Mouse (Mus musculus) midbrain, embryonic 13.5 days (tissue): ENCODE measurements around the gene Ddx39b. TPM values are rescaled to one million over a fixed set of nuclear protein-coding genes. Genes with fewer than 3 reads are reported as not detected.

Experiments used
- ATAC-seq: fragments of 200-750 bp; cut with Nextera tagmentation; 2 replicates; pipeline ENCODE4 v1.8.0; 2017; ENCODE audit warnings: mild to moderate bottlenecking, moderate TSS enrichment, moderate library complexity
- H3K27ac ChIP-seq: fragments of 300-500 bp; sonication (generic); 2 replicates; pipeline ENCODE4 v1.5.1; 2015; ENCODE audit warnings: inconsistent platforms, mild to moderate bottlenecking, moderate library complexity
- H3K27me3 ChIP-seq: fragments of 300-500 bp; sonication (generic); 2 replicates; pipeline ENCODE4 v1.6.1; 2015; ENCODE audit warnings: mild to moderate bottlenecking, inconsistent platforms
- H3K36me3 ChIP-seq: fragments of 300-500 bp; sonication (generic); 2 replicates; pipeline ENCODE4 v1.6.1; 2015; ENCODE audit warnings: mild to moderate bottlenecking, inconsistent platforms
- H3K4me1 ChIP-seq: fragments of 300-500 bp; sonication (generic); replicated peaks from 2 replicates; pipeline ENCODE4 v1.6.1; 2015; ENCODE audit warnings: inconsistent platforms
- H3K4me2 ChIP-seq: fragments of 300-500 bp; sonication (generic); replicated peaks from 2 replicates; pipeline ENCODE4 v1.6.1; 2015; ENCODE audit warnings: moderate library complexity, mild to moderate bottlenecking, inconsistent platforms
- H3K4me3 ChIP-seq: fragments of 300-500 bp; sonication (generic); replicated peaks from 2 replicates; pipeline ENCODE4 v1.5.1; 2015; ENCODE audit warnings: mild to moderate bottlenecking, inconsistent platforms
- H3K9ac ChIP-seq: fragments of 300-500 bp; sonication (generic); replicated peaks from 2 replicates; pipeline ENCODE4 v1.6.1; 2015; ENCODE audit warnings: mild to moderate bottlenecking, inconsistent platforms
- H3K9me3 ChIP-seq: fragments of 300-500 bp; sonication (generic); 2 replicates; pipeline ENCODE4 v1.6.1; 2016; ENCODE audit warnings: mild to moderate bottlenecking, inconsistent platforms
- WGBS: fragments of 180-500 bp; shearing (Covaris S2); methylation state at CpG from one replicate; pipeline ENCODE4 v1.1.7; 2015; 5-methylcytosine and 5-hydroxymethylcytosine counted together
- polyA plus RNA-seq: library from polyadenylated mRNA; unstranded; fragments of >200 nt; fragmentation: Nextera tagmentation; extraction: Ambion mirVana; gene quantifications from 2 replicates; pipeline ENCODE4 v1.2.1, GENCODE M21; 2015

Ddx39b gene
- polyA plus RNA-seq: 460 and 465 TPM in 2 replicates

GRCm38 (mm10) chr17:35241305-35242014, at the start of gene Ddx39b:
TSS of gene Ddx39b (plus strand) at chr17:35241746.
- Histone ChIP-seq H3K9me3 (no peaks in the 10 kb centered on the region), H3K27me3 (no peaks in the 10 kb centered on the region), H3K4me1 (peaks cover 54% of the 10 kb centered on the region), H3K36me3 (peaks cover 31% of the 10 kb centered on the region), H3K4me3 (peak within 1 kb of the TSS; percentile 96), H3K27ac (peak within 1 kb of the TSS; percentile 99), H3K4me2 (peak within 1 kb of the TSS; percentile 87), H3K9ac (peak within 1 kb of the TSS; percentile 100)
- peak; percentile 91 for ATAC-seq
- under 1% methylated on average over 69 of the region's 69 CpGs for WGBS

- no peaks in the 10 kb centered on the region for H3K36me3 ChIP-seq
- H3K4me1 ChIP-seq: peaks cover 14% of the 10 kb centered on the region
- H3K9me3 ChIP-seq: no peaks in the 10 kb centered on the region
- no peak overlapping the region for H3K27ac ChIP-seq
- ATAC-seq: no peak
- H3K4me2 ChIP-seq: no peak overlapping the region
- H3K4me3 ChIP-seq: no peak overlapping the region
- peaks cover 40% of the 10 kb centered on the region for H3K27me3 ChIP-seq
- no peak overlapping the region for H3K9ac ChIP-seq
- WGBS: 85% methylated on average over 5 of the region's 5 CpGs
Observed at GRCm38 (mm10) chr17:35192924-35193323, 48.6 kb upstream of the Ddx39b start.

- H3K9me3 ChIP-seq: no peaks in the 10 kb centered on the region
- ATAC-seq: no peak
- H3K9ac ChIP-seq: no peak within 1 kb of the TSS
- H3K36me3 ChIP-seq: no peaks in the 10 kb centered on the region
- peak within 1 kb of the TSS; percentile 38; the same call in 1 of the 2 replicates for H3K4me3 ChIP-seq
- H3K4me2 ChIP-seq: no peak within 1 kb of the TSS
- peaks cover 43% of the 10 kb centered on the region for H3K27me3 ChIP-seq
- H3K4me1 ChIP-seq: peaks cover 14% of the 10 kb centered on the region
- H3K27ac ChIP-seq: no peak within 1 kb of the TSS
- 75% methylated on average over 28 of the region's 28 CpGs for WGBS
Observed at GRCm38 (mm10) chr17:35193881-35194843, 47.4 kb upstream of the Ddx39b start, which contains the start of gene Ltb. TSS of gene Ltb (plus strand) at chr17:35194439.

- H3K27me3 ChIP-seq: peaks cover 43% of the 10 kb centered on the region
- WGBS: 46% methylated on average over 19 of the region's 19 CpGs
- H3K4me2 ChIP-seq: peak overlapping the region; percentile 65
- H3K9me3 ChIP-seq: no peaks in the 10 kb centered on the region
- H3K27ac ChIP-seq: no peak overlapping the region
- H3K9ac ChIP-seq: peak overlapping the region; percentile 53; the same call in 1 of the 2 replicates
- peaks cover 14% of the 10 kb centered on the region for H3K4me1 ChIP-seq
- peak overlapping the region; percentile 38 for H3K4me3 ChIP-seq
- peak; percentile 32; the same call in 1 of the 2 replicates for ATAC-seq
- no peaks in the 10 kb centered on the region for H3K36me3 ChIP-seq
Observed at GRCm38 (mm10) chr17:35194844-35195630, 46.5 kb upstream of the Ddx39b start.

- ATAC-seq: peak; percentile 91
- WGBS: 2% methylated on average over 66 of the region's 66 CpGs
Observed at GRCm38 (mm10) chr17:35195631-35196320, 45.8 kb upstream of the Ddx39b start.

GRCm38 (mm10) chr17:35196321-35196641, 45.3 kb upstream of the Ddx39b start:
- Histone ChIP-seq H3K36me3 (no peaks in the 10 kb centered on the region), H3K27ac (no peak overlapping the region), H3K4me3 (peak overlapping the region; percentile 38), H3K9me3 (no peaks in the 10 kb centered on the region), H3K9ac (no peak overlapping the region), H3K4me2 (peak overlapping the region; percentile 65), H3K27me3 (peaks cover 46% of the 10 kb centered on the region), H3K4me1 (peaks cover 14% of the 10 kb centered on the region)
- no peak for ATAC-seq
- WGBS: 32% methylated on average over 9 of the region's 9 CpGs

More at GRCm38 (mm10) chr17:35195631-35196320, 45.8 kb upstream of the Ddx39b start:
- H3K4me2 ChIP-seq: peak overlapping the region; percentile 65
- H3K36me3 ChIP-seq: no peaks in the 10 kb centered on the region
- H3K9me3 ChIP-seq: no peaks in the 10 kb centered on the region
- no peak overlapping the region for H3K27ac ChIP-seq
- peaks cover 14% of the 10 kb centered on the region for H3K4me1 ChIP-seq
- H3K9ac ChIP-seq: peak overlapping the region; percentile 53; the same call in 1 of the 2 replicates
- peak overlapping the region; percentile 38 for H3K4me3 ChIP-seq
- peaks cover 46% of the 10 kb centered on the region for H3K27me3 ChIP-seq

- Histone ChIP-seq H3K27ac (no peak overlapping the region), H3K9ac (no peak overlapping the region), H3K4me1 (peaks cover 14% of the 10 kb centered on the region), H3K4me3 (no peak overlapping the region), H3K36me3 (no peaks in the 10 kb centered on the region), H3K9me3 (no peaks in the 10 kb centered on the region), H3K4me2 (no peak overlapping the region), H3K27me3 (peaks cover 54% of the 10 kb centered on the region)
- ATAC-seq: no peak
- WGBS: 50% methylated on average over 6 of the region's 6 CpGs
Observed at GRCm38 (mm10) chr17:35197126-35197525, 44.4 kb upstream of the Ddx39b start.

GRCm38 (mm10) chr17:35198029-35198428, 43.5 kb upstream of the Ddx39b start:
- peaks cover 14% of the 10 kb centered on the region for H3K4me1 ChIP-seq
- no peaks in the 10 kb centered on the region for H3K36me3 ChIP-seq
- no peak for ATAC-seq
- no peak overlapping the region for H3K4me2 ChIP-seq
- peaks cover 61% of the 10 kb centered on the region for H3K27me3 ChIP-seq
- WGBS: 72% methylated on average over 7 of the region's 7 CpGs
- H3K4me3 ChIP-seq: no peak overlapping the region
- H3K9ac ChIP-seq: no peak overlapping the region
- H3K9me3 ChIP-seq: no peaks in the 10 kb centered on the region
- H3K27ac ChIP-seq: no peak overlapping the region

- WGBS: 34% methylated on average over 8 of the region's 8 CpGs
Observed at GRCm38 (mm10) chr17:35198946-35199345, 42.6 kb upstream of the Ddx39b start.

GRCm38 (mm10) chr17:35200398-35200797, 41.1 kb upstream of the Ddx39b start:
- Histone ChIP-seq H3K36me3 (no peaks in the 10 kb centered on the region), H3K4me3 (no peak overlapping the region), H3K9me3 (no peaks in the 10 kb centered on the region), H3K4me1 (peaks cover 9% of the 10 kb centered on the region), H3K9ac (no peak overlapping the region), H3K27ac (no peak overlapping the region), H3K4me2 (no peak overlapping the region), H3K27me3 (peaks cover 59% of the 10 kb centered on the region)
- ATAC-seq: no peak
- 87% methylated on average over 11 of the region's 11 CpGs for WGBS

More at GRCm38 (mm10) chr17:35198946-35199345, 42.6 kb upstream of the Ddx39b start:
- H3K4me1 ChIP-seq: peaks cover 14% of the 10 kb centered on the region
- peaks cover 62% of the 10 kb centered on the region for H3K27me3 ChIP-seq
- H3K9me3 ChIP-seq: no peaks in the 10 kb centered on the region
- no peak overlapping the region for H3K4me2 ChIP-seq
- ATAC-seq: no peak
- no peak overlapping the region for H3K27ac ChIP-seq
- H3K9ac ChIP-seq: no peak overlapping the region
- H3K4me3 ChIP-seq: no peak overlapping the region
- no peaks in the 10 kb centered on the region for H3K36me3 ChIP-seq

GRCm38 (mm10) chr17:35201128-35201527, 40.4 kb upstream of the Ddx39b start:
- Histone ChIP-seq H3K27me3 (peaks cover 52% of the 10 kb centered on the region), H3K4me1 (peaks cover 2% of the 10 kb centered on the region)
- WGBS: 86% methylated on average over 11 of the region's 11 CpGs

More at GRCm38 (mm10) chr17:35201128-35201527, 40.4 kb upstream of the Ddx39b start:
- H3K36me3 ChIP-seq: no peaks in the 10 kb centered on the region
- H3K4me3 ChIP-seq: no peak overlapping the region
- H3K4me2 ChIP-seq: no peak overlapping the region
- H3K27ac ChIP-seq: no peak overlapping the region
- H3K9me3 ChIP-seq: no peaks in the 10 kb centered on the region
- no peak for ATAC-seq
- H3K9ac ChIP-seq: no peak overlapping the region
